Comparison of ENCODE assay signal across 15 mouse cellular contexts in genomic region chr11:80168121-80168520, GRCm38 (mm10).
"Had no signal": no experiment of that assay in that cellular context is flagged by ENCODE, and none has a peak within 500 bp of the region (broad histone marks: within the 10 kb centered on the region; RNA-seq: fewer than 3 reads in every experiment).

No protein-coding gene starts in this region.

- H3K9ac ChIP-seq: liver, embryonic 14.5 days; neural tube, embryonic 12.5 days had no signal

- H3K4me2 ChIP-seq: neural tube, embryonic 12.5 days had no signal

- H3K36me3 ChIP-seq: limb, embryonic 10.5 days; midbrain, embryonic 10.5 days; neural tube, embryonic 12.5 days had no signal

- H3K4me1 ChIP-seq: limb, embryonic 10.5 days; midbrain, embryonic 10.5 days; neural tube, embryonic 12.5 days had no signal

- H3K27ac ChIP-seq: limb, embryonic 10.5 days; liver, embryonic 14.5 days; midbrain, embryonic 10.5 days; neural tube, embryonic 12.5 days; stomach, postnatal 0 days had no signal

- H3K4me3 ChIP-seq: limb, embryonic 10.5 days; midbrain, embryonic 10.5 days; neural tube, embryonic 12.5 days had no signal

- DNase-seq: kidney, adult 18-20 months; kidney, postnatal 10 days; kidney, postnatal 4 days; lung, adult 2 months; midbrain, embryonic 14.5 days; retina, postnatal 1 day; right cerebral cortex, postnatal 4 days; thymus, adult 18-20 months; thymus, postnatal 25 days had no signal

- ATAC-seq: inflammation-experienced regulatory T-cells, adult 6 months had no signal

- H3K27me3 ChIP-seq: neural tube, embryonic 12.5 days had no signal

- H3K9me3 ChIP-seq: limb, embryonic 10.5 days; midbrain, embryonic 10.5 days; neural tube, embryonic 12.5 days had no signal
